Mouse (Mus musculus) neutrophil, adult 59 days (primary cell): ENCODE data around the gene Il27. TPM values are rescaled to one million over a fixed set of nuclear protein-coding genes. Genes with fewer than 3 reads are reported as not detected.

Source experiments
- total RNA-seq, 2 experiments: library from RNA; stranded (reverse); gene quantifications; 1 replicate in 1 of 2; 2 replicates in 1 of 2; pipeline ENCODE4 v1.2.4; 2023

Gene Il27
- 1 to 10 TPM; 4.2 to 4.7 TPM for total RNA-seq

GRCm38 (mm10) chr7:126594862-126595561 is at the start of gene Il27:
Gene Il27, minus strand, starts transcription at chr7:126594941.

GRCm38 (mm10) chr7:126630824-126631518 is 36.2 kb upstream of the Il27 start, which contains the start of gene Nupr1:
Gene Nupr1, minus strand, starts transcription at chr7:126630861.

GRCm38 (mm10) chr7:126585717-126586116 is 9.0 kb downstream of the Il27 start, which contains the start of gene Cln3:
Gene Cln3, minus strand, starts transcription at chr7:126585817.

GRCm38 (mm10) chr7:126584506-126584977 is 10.2 kb downstream of the Il27 start, which contains the start of gene Apobr:
Gene Apobr, plus strand, starts transcription at chr7:126584942.

GRCm38 (mm10) chr7:126566094-126566765 is 28.5 kb downstream of the Il27 start, which contains the start of gene Eif3c:
Gene Eif3c, minus strand, starts transcription at chr7:126566411.

Other genes starting within 250 kb of the Il27 start
- 1 to 10 TPM; 1.8 to 2.4 TPM for gene Lat, start 225.4 kb downstream of the Il27 start, total RNA-seq
- 10 to 100 TPM; 26.2 to 38.0 TPM for gene Spns1, start 217.5 kb downstream of the Il27 start, total RNA-seq
- 10 to 100 TPM; 11.5 to 12.0 TPM for gene Nfatc2ip, start 198.2 kb downstream of the Il27 start, total RNA-seq
- gene Cd19, start 180.1 kb downstream of the Il27 start, total RNA-seq, result 10 to 100 TPM in 1 of 2 experiments, 1 to 10 TPM in 1; 3.9 to 11.7 TPM
- 10 to 100 TPM; 14.8 to 15.6 TPM for gene Rabep2, start 166.2 kb downstream of the Il27 start, total RNA-seq
- gene Atp2a1, start 131.8 kb downstream of the Il27 start, total RNA-seq, result 1 to 10 TPM in 1 of 2 experiments, under 1 TPM in 1; 0.87 to 1.1 TPM
- 10 to 100 TPM; 45.4 to 49.2 TPM for gene Sh2b1, start 119.5 kb downstream of the Il27 start, total RNA-seq
- 10 to 100 TPM; 25.0 to 34.9 TPM for gene Tufm, start 107.6 kb downstream of the Il27 start, total RNA-seq
- 100 to 1,000 TPM; 126 to 139 TPM for gene Atxn2l, start 91.5 kb downstream of the Il27 start, total RNA-seq
- gene Eif3c, start 28.5 kb downstream of the Il27 start, total RNA-seq, result 100 to 1,000 TPM in 1 of 2 experiments, 10 to 100 TPM in 1; 86.1 to 101 TPM
- 100 to 1,000 TPM; 164 to 190 TPM for gene Apobr, start 10.0 kb downstream of the Il27 start, total RNA-seq
- 100 to 1,000 TPM; 322 to 350 TPM for gene Cln3, start 9.1 kb downstream of the Il27 start, total RNA-seq
- gene Nupr1, start 35.9 kb upstream of the Il27 start, total RNA-seq, result 10 to 100 TPM in 1 of 2 experiments, 1 to 10 TPM in 1; 8.4 to 13.6 TPM
- 10 to 100 TPM; 21.3 to 28.0 TPM for gene Sgf29, start 54.4 kb upstream of the Il27 start, total RNA-seq
- 1 to 10 TPM in 1 of 2 experiments, under 1 TPM in 1; 0.68 to 1.4 TPM for gene Sult1a1, start 81.5 kb upstream of the Il27 start, total RNA-seq
- 10 to 100 TPM; 42.8 to 66.2 TPM for gene Bola2, start 100.5 kb upstream of the Il27 start, total RNA-seq
- gene Slx1b, start 100.8 kb upstream of the Il27 start, total RNA-seq, result 10 to 100 TPM in 1 of 2 experiments, 1 to 10 TPM in 1; 8.0 to 10.3 TPM
- 1,000 to 10,000 TPM; 1,849 to 1,913 TPM for gene Coro1a, start 112.8 kb upstream of the Il27 start, total RNA-seq
- 100 to 1,000 TPM; 256 to 270 TPM for gene Mapk3, start 164.7 kb upstream of the Il27 start, total RNA-seq
- 10 to 100 TPM; 27.6 to 27.7 TPM for gene Gdpd3, start 171.4 kb upstream of the Il27 start, total RNA-seq
- gene Ypel3, start 182.0 kb upstream of the Il27 start, total RNA-seq, result 100 to 1,000 TPM; 259 to 299 TPM
- 1 to 10 TPM; 6.4 to 6.9 TPM for gene Tbx6, start 186.5 kb upstream of the Il27 start, total RNA-seq
- 100 to 1,000 TPM; 230 to 231 TPM for gene Ppp4c, start 197.6 kb upstream of the Il27 start, total RNA-seq
- gene Fam57b, start 202.7 kb upstream of the Il27 start, total RNA-seq, result not detected
- not detected for gene 4930451I11Rik, start 236.7 kb upstream of the Il27 start, total RNA-seq